Mouse (Mus musculus): Measurements from ENCODE around the gene Mrgbp.

Mrgbp gene

GRCm38 (mm10) chr2:180597490-180597889 lies 16.4 kb downstream of the Mrgbp start, which contains the start of gene Col9a3:
Gene Col9a3, plus strand, starts transcription at chr2:180597790.
- no peak for DNase-seq

GRCm38 (mm10) chr2:180598157-180598705 lies 17.1 kb downstream of the Mrgbp start:
- no peak for DNase-seq

- no peak for DNase-seq
These were observed 19.5 kb downstream of the Mrgbp start for GRCm38 (mm10) chr2:180600569-180601021.

- DNase-seq, result no peak
These were observed 23.7 kb downstream of the Mrgbp start for GRCm38 (mm10) chr2:180604781-180605180.

- DNase-seq, result no peak
These were observed 29.2 kb downstream of the Mrgbp start for GRCm38 (mm10) chr2:180610283-180610682.

GRCm38 (mm10) chr2:180611882-180612281 lies 30.8 kb downstream of the Mrgbp start:
- no peak for DNase-seq

All from thymus, postnatal 25 days (tissue).